Mouse (Mus musculus): Measurements from ENCODE around the gene Tiam1. TPM values are rescaled to one million over a fixed set of nuclear protein-coding genes. Genes with fewer than 3 reads are reported as not detected.

The Tiam1 gene
- polyA plus RNA-seq, 1 experiment from 2014 or later, result 18.8 TPM

GRCm38 (mm10) chr16:89890515-89891189 is 252.9 kb downstream of the Tiam1 start:
- ATAC-seq (ENCODE audit: low FRiP score, low TSS enrichment) (no peak), DNase-seq (ENCODE audit: low spot score) (no peak)
- no peak overlapping the region for H3K9ac ChIP-seq (ENCODE audit: low read length)
- H3K4me3 ChIP-seq (ENCODE audit: low read depth, low read length), result no peak overlapping the region
- no peaks in the 10 kb centered on the region for H3K36me3 ChIP-seq (ENCODE audit: control insufficient read depth, insufficient read depth, low read length)
- no peak overlapping the region for H3K27ac ChIP-seq (replicated peaks)
- no peak overlapping the region for H3K4me2 ChIP-seq (replicated peaks; ENCODE audit: low read depth)
- no peaks in the 10 kb centered on the region for H3K27me3 ChIP-seq (ENCODE audit: control insufficient read depth, insufficient read depth, low read length)
- 72% methylated on average over 17 of the region's 17 CpGs for WGBS
- TF ChIP-seq EP300 (optimal IDR thresholded peaks at IDR 0.05) (no peak), CTCF (IDR thresholded peaks at IDR 0.05; ENCODE audit: low read depth) (no peak)
- H3K9me3 ChIP-seq (ENCODE audit: control insufficient read depth, low read length), result no peaks in the 10 kb centered on the region
- H3K4me1 ChIP-seq (replicated peaks; ENCODE audit: control insufficient read depth, insufficient read depth), result no peaks in the 10 kb centered on the region

GRCm38 (mm10) chr16:89889890-89890462 is 253.6 kb downstream of the Tiam1 start:
- H3K27ac ChIP-seq (replicated peaks), result no peak overlapping the region
- H3K4me2 ChIP-seq (replicated peaks; ENCODE audit: low read depth), result no peak overlapping the region
- no peaks in the 10 kb centered on the region for H3K9me3 ChIP-seq (ENCODE audit: control insufficient read depth, low read length)
- H3K36me3 ChIP-seq (ENCODE audit: control insufficient read depth, insufficient read depth, low read length), result no peaks in the 10 kb centered on the region
- H3K27me3 ChIP-seq (ENCODE audit: control insufficient read depth, insufficient read depth, low read length), result no peaks in the 10 kb centered on the region
- H3K4me3 ChIP-seq (ENCODE audit: low read depth, low read length), result no peak overlapping the region
- WGBS, result 63% methylated on average over 10 of the region's 10 CpGs
- ATAC-seq (ENCODE audit: low FRiP score, low TSS enrichment), result no peak
- H3K9ac ChIP-seq (ENCODE audit: low read length), result no peak overlapping the region
- no peaks in the 10 kb centered on the region for H3K4me1 ChIP-seq (replicated peaks; ENCODE audit: control insufficient read depth, insufficient read depth)
- DNase-seq (ENCODE audit: low spot score), result no peak
- TF ChIP-seq EP300 (optimal IDR thresholded peaks at IDR 0.05) (no peak), CTCF (IDR thresholded peaks at IDR 0.05; ENCODE audit: low read depth) (no peak)

- Histone ChIP-seq H3K4me2 (replicated peaks; ENCODE audit: low read depth) (no peak overlapping the region), H3K4me3 (ENCODE audit: low read depth, low read length) (no peak overlapping the region), H3K36me3 (ENCODE audit: control insufficient read depth, insufficient read depth, low read length) (no peaks in the 10 kb centered on the region; the same call in 1 of the 2 replicates), H3K4me1 (replicated peaks; ENCODE audit: control insufficient read depth, insufficient read depth) (no peaks in the 10 kb centered on the region), H3K27me3 (ENCODE audit: control insufficient read depth, insufficient read depth, low read length) (no peaks in the 10 kb centered on the region), H3K9me3 (ENCODE audit: control insufficient read depth, low read length) (no peaks in the 10 kb centered on the region), H3K9ac (ENCODE audit: low read length) (no peak overlapping the region), H3K27ac (replicated peaks) (no peak overlapping the region)
- DNase-seq (ENCODE audit: low spot score), result no peak
- no peak for ATAC-seq (ENCODE audit: low FRiP score, low TSS enrichment)
- TF ChIP-seq EP300 (optimal IDR thresholded peaks at IDR 0.05) (no peak), CTCF (IDR thresholded peaks at IDR 0.05; ENCODE audit: low read depth) (no peak)
Measured at GRCm38 (mm10) chr16:89886561-89886960, 257.0 kb downstream of the Tiam1 start.

- no peaks in the 10 kb centered on the region for H3K27me3 ChIP-seq (ENCODE audit: control insufficient read depth, insufficient read depth, low read length)
- WGBS, result 88% methylated on average over 9 of the region's 9 CpGs
Measured at GRCm38 (mm10) chr16:89885661-89886060, 257.9 kb downstream of the Tiam1 start.

GRCm38 (mm10) chr16:89883897-89884296 is 259.7 kb downstream of the Tiam1 start:
- ATAC-seq (ENCODE audit: low FRiP score, low TSS enrichment) (no peak), DNase-seq (ENCODE audit: low spot score) (no peak)
- Histone ChIP-seq H3K27ac (replicated peaks) (no peak overlapping the region), H3K4me1 (replicated peaks; ENCODE audit: control insufficient read depth, insufficient read depth) (no peaks in the 10 kb centered on the region), H3K9ac (ENCODE audit: low read length) (no peak overlapping the region), H3K36me3 (ENCODE audit: control insufficient read depth, insufficient read depth, low read length) (no peaks in the 10 kb centered on the region; the same call in 1 of the 2 replicates), H3K4me3 (ENCODE audit: low read depth, low read length) (no peak overlapping the region), H3K9me3 (ENCODE audit: control insufficient read depth, low read length) (no peaks in the 10 kb centered on the region), H3K4me2 (replicated peaks; ENCODE audit: low read depth) (no peak overlapping the region), H3K27me3 (ENCODE audit: control insufficient read depth, insufficient read depth, low read length) (no peaks in the 10 kb centered on the region)
- WGBS, result 90% methylated on average over 4 of the region's 4 CpGs
- TF ChIP-seq CTCF (IDR thresholded peaks at IDR 0.05; ENCODE audit: low read depth) (no peak), EP300 (optimal IDR thresholded peaks at IDR 0.05) (no peak)

More at GRCm38 (mm10) chr16:89885661-89886060, 257.9 kb downstream of the Tiam1 start:
- no peak overlapping the region for H3K4me2 ChIP-seq (replicated peaks; ENCODE audit: low read depth)
- H3K9me3 ChIP-seq (ENCODE audit: control insufficient read depth, low read length), result no peaks in the 10 kb centered on the region
- H3K36me3 ChIP-seq (ENCODE audit: control insufficient read depth, insufficient read depth, low read length), result no peaks in the 10 kb centered on the region; the same call in 1 of the 2 replicates
- H3K27ac ChIP-seq (replicated peaks), result no peak overlapping the region
- H3K4me3 ChIP-seq (ENCODE audit: low read depth, low read length), result no peak overlapping the region
- ATAC-seq (ENCODE audit: low FRiP score, low TSS enrichment) (no peak), DNase-seq (ENCODE audit: low spot score) (no peak)
- no peaks in the 10 kb centered on the region for H3K4me1 ChIP-seq (replicated peaks; ENCODE audit: control insufficient read depth, insufficient read depth)
- H3K9ac ChIP-seq (ENCODE audit: low read length), result no peak overlapping the region
- no peak for TF ChIP-seq CTCF (IDR thresholded peaks at IDR 0.05; ENCODE audit: low read depth)
- no peak for TF ChIP-seq EP300 (optimal IDR thresholded peaks at IDR 0.05)

All from stomach, postnatal 0 days (tissue).